Mouse (Mus musculus): Measurements from ENCODE around the gene Gm17655. TPM values are rescaled to one million over a fixed set of nuclear protein-coding genes. Genes with fewer than 3 reads are reported as not detected.
A peak's percentile ranks its signal among the peaks of the same experiment; 100 is the strongest.
"Not testable (repeated sequence)": the region's sequence is repeated elsewhere in the genome, so short reads cannot be mapped to it uniquely, and the experiment has no call there.

The Gm17655 gene
- 3.0 TPM in 2 replicates for polyA plus RNA-seq (2014; fragmentation: Nextera tagmentation; extraction: Ambion mirVana)

- DNase-seq (ENCODE audit: low spot score); H3K4me3 ChIP-seq (ENCODE audit: low read depth, low read length); H3K27me3 ChIP-seq (replicated peaks; ENCODE audit: control insufficient read depth, insufficient read depth, low read length); ATAC-seq (replicated peaks; ENCODE audit: low FRiP score, low TSS enrichment, low read depth); H3K36me3 ChIP-seq (ENCODE audit: control insufficient read depth, insufficient read depth, low read length); H3K4me2 ChIP-seq (ENCODE audit: low read length); H3K9ac ChIP-seq (ENCODE audit: low read length); H3K4me1 ChIP-seq (replicated peaks; ENCODE audit: control insufficient read depth, insufficient read depth, low read length); H3K27ac ChIP-seq (ENCODE audit: low read depth): not testable (repeated sequence)
- WGBS = 70% methylated on average over 2 of the region's 2 CpGs
- H3K9me3 ChIP-seq (ENCODE audit: control insufficient read depth, low read length) = peaks cover 14% of the 10 kb centered on the region
Observed at GRCm38 (mm10) chr5:110072413-110072812, at the start of gene Gm17655. Gm17655 (minus strand) TSS chr5:110072513.

GRCm38 (mm10) chr5:110109991-110110441 is 37.7 kb upstream of the Gm17655 start, which contains the start of gene Zfp605:
Zfp605 (plus strand) TSS chr5:110110092.
- peak within 1 kb of the TSS; percentile 76 for H3K4me3 ChIP-seq (ENCODE audit: low read depth, low read length)
- peak within 1 kb of the TSS; percentile 77 for H3K27ac ChIP-seq (ENCODE audit: low read depth)
- peaks cover 11% of the 10 kb centered on the region for H3K4me1 ChIP-seq (replicated peaks; ENCODE audit: control insufficient read depth, insufficient read depth, low read length)
- H3K9ac ChIP-seq (ENCODE audit: low read length) = peak within 1 kb of the TSS; percentile 50
- peak; percentile 96 for DNase-seq (ENCODE audit: low spot score)
- whole genome bisulfite sequencing = under 1% methylated on average over 12 of the region's 12 CpGs
- no peaks in the 10 kb centered on the region for H3K9me3 ChIP-seq (ENCODE audit: control insufficient read depth, low read length)
- H3K27me3 ChIP-seq (replicated peaks; ENCODE audit: control insufficient read depth, insufficient read depth, low read length) = no peaks in the 10 kb centered on the region
- peak within 1 kb of the TSS; percentile 74 for H3K4me2 ChIP-seq (ENCODE audit: low read length)
- peak; percentile 34 for ATAC-seq (replicated peaks; ENCODE audit: low FRiP score, low TSS enrichment, low read depth)
- peaks cover 32% of the 10 kb centered on the region for H3K36me3 ChIP-seq (ENCODE audit: control insufficient read depth, insufficient read depth, low read length)

- Histone ChIP-seq H3K27ac (ENCODE audit: low read depth) (peak overlapping the region; percentile 98; the same call in 1 of the 2 replicates), H3K36me3 (ENCODE audit: control insufficient read depth, insufficient read depth, low read length) (peaks cover 41% of the 10 kb centered on the region), H3K4me3 (ENCODE audit: low read depth, low read length) (peak overlapping the region; percentile 79), H3K4me2 (ENCODE audit: low read length) (peak overlapping the region; percentile 57), H3K27me3 (replicated peaks; ENCODE audit: control insufficient read depth, insufficient read depth, low read length) (no peaks in the 10 kb centered on the region), H3K4me1 (replicated peaks; ENCODE audit: control insufficient read depth, insufficient read depth, low read length) (peaks cover 11% of the 10 kb centered on the region), H3K9me3 (ENCODE audit: control insufficient read depth, low read length) (no peaks in the 10 kb centered on the region), H3K9ac (ENCODE audit: low read length) (no peak overlapping the region)
- no peak for DNase-seq (ENCODE audit: low spot score)
- ATAC-seq (replicated peaks; ENCODE audit: low FRiP score, low TSS enrichment, low read depth) = no peak
- WGBS = under 1% methylated on average over 7 of the region's 7 CpGs
Observed at GRCm38 (mm10) chr5:110108305-110108628, 36.0 kb upstream of the Gm17655 start.

DNA sequence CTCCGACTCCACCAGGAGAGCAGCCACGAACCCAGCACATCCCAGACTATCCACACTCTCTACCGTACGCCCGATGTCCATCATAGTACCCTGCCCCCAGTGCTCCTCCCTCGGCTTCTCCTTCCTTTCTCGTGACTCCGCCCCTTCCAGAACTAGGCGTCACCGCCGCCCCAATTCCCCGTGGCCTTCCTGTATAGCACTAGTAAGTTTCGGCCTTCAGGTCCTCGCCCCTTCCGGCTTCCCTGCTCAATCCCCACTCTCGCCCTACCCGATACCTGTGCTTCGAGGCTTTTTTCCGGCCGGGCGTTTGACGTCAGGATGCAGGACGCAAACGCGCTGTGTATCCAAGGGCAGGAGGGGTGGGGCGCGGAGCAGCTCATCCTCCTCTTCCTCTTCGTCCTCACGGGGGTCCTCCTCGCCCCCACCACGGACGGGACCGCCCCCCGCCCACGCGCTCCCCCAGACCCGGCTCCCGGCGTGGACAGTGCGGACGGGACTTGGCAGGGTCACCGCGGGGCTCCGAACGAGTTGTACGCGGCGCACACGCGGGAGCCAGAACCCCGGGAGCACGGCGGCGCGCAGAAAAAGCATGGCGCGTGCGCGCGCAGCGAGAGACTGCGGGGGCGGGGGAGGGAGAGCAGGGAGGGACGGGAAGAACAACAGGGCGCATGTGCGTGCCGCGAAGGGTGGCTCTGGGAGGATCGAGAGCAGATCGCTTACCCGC is 35.4 kb upstream of the Gm17655 start, which contains the start of gene Gtpbp6:
Gene Gtpbp6 (minus strand): TSS at position 617 of the 724 bp plus-strand sequence.
- H3K4me3 ChIP-seq (ENCODE audit: low read depth, low read length) = peak within 1 kb of the TSS; percentile 79
- under 1% methylated on average over 69 of the region's 71 CpGs for WGBS
- H3K27me3 ChIP-seq (replicated peaks; ENCODE audit: control insufficient read depth, insufficient read depth, low read length) = no peaks in the 10 kb centered on the region
- H3K27ac ChIP-seq (ENCODE audit: low read depth) = peak within 1 kb of the TSS; percentile 98
- peaks cover 41% of the 10 kb centered on the region for H3K36me3 ChIP-seq (ENCODE audit: control insufficient read depth, insufficient read depth, low read length)
- H3K4me1 ChIP-seq (replicated peaks; ENCODE audit: control insufficient read depth, insufficient read depth, low read length) = peaks cover 11% of the 10 kb centered on the region
- peak; percentile 96 for DNase-seq (ENCODE audit: low spot score)
- peak within 1 kb of the TSS; percentile 84 for H3K9ac ChIP-seq (ENCODE audit: low read length)
- no peaks in the 10 kb centered on the region for H3K9me3 ChIP-seq (ENCODE audit: control insufficient read depth, low read length)
- H3K4me2 ChIP-seq (ENCODE audit: low read length) = peak within 1 kb of the TSS; percentile 57
- peak; percentile 92 for ATAC-seq (replicated peaks; ENCODE audit: low FRiP score, low TSS enrichment, low read depth)

DNA sequence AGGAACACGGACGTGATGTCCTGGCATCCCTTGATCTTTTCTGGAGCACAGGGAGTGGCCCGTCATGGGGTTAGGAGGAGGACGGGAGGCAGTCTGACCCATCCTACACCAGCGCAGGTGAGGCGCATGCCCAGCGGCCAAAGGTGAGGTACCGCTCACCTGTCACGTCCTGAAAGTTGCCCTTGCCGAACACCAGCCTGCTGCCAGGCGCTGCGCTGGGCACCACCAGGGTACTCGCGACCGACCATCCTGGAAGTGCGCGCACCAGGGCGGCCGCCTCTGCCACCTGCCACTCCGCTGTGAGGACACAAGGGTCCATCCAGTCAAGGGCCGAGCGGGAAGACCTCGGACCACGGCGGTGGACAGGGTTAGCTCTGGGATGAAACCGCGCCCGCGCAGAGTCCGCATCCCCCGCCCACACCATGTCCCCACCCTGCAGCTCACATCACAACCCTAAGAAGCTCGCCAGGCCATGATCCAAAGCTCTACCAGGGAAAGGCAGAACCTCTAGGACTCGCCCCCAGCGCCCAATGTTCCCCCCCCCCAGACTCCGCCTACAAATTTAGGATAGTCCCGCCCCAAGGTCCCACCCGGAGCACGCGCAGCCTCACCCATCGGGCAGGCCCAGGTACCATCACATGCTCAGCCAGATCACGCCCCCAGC is 34.7 kb upstream of the Gm17655 start:
- 13% methylated on average over 41 of the region's 41 CpGs for WGBS
- H3K9me3 ChIP-seq (ENCODE audit: control insufficient read depth, low read length) = no peaks in the 10 kb centered on the region
- peak overlapping the region; percentile 98 for H3K27ac ChIP-seq (ENCODE audit: low read depth)
- peak; percentile 74 for DNase-seq (ENCODE audit: low spot score)
- H3K4me1 ChIP-seq (replicated peaks; ENCODE audit: control insufficient read depth, insufficient read depth, low read length) = peaks cover 11% of the 10 kb centered on the region
- peaks cover 37% of the 10 kb centered on the region for H3K36me3 ChIP-seq (ENCODE audit: control insufficient read depth, insufficient read depth, low read length)
- ATAC-seq (replicated peaks; ENCODE audit: low FRiP score, low TSS enrichment, low read depth) = no peak; the same call in 1 of the 2 replicates
- H3K9ac ChIP-seq (ENCODE audit: low read length) = peak overlapping the region; percentile 84
- H3K4me3 ChIP-seq (ENCODE audit: low read depth, low read length) = peak overlapping the region; percentile 79
- peak overlapping the region; percentile 57 for H3K4me2 ChIP-seq (ENCODE audit: low read length)
- no peaks in the 10 kb centered on the region for H3K27me3 ChIP-seq (replicated peaks; ENCODE audit: control insufficient read depth, insufficient read depth, low read length)

GRCm38 (mm10) chr5:110106140-110106871 is 34.0 kb upstream of the Gm17655 start:
- H3K9me3 ChIP-seq (ENCODE audit: control insufficient read depth, low read length) = no peaks in the 10 kb centered on the region

GRCm38 (mm10) chr5:110104616-110105380 is 32.5 kb upstream of the Gm17655 start:
- ATAC-seq (replicated peaks; ENCODE audit: low FRiP score, low TSS enrichment, low read depth) = no peak
- 97% methylated on average over 36 of the region's 36 CpGs for WGBS
- Histone ChIP-seq H3K36me3 (ENCODE audit: control insufficient read depth, insufficient read depth, low read length) (peaks cover 37% of the 10 kb centered on the region), H3K4me2 (ENCODE audit: low read length) (no peak overlapping the region), H3K27me3 (replicated peaks; ENCODE audit: control insufficient read depth, insufficient read depth, low read length) (no peaks in the 10 kb centered on the region; the same call in 1 of the 2 replicates), H3K4me3 (ENCODE audit: low read depth, low read length) (no peak overlapping the region), H3K9me3 (ENCODE audit: control insufficient read depth, low read length) (no peaks in the 10 kb centered on the region), H3K27ac (ENCODE audit: low read depth) (no peak overlapping the region), H3K9ac (ENCODE audit: low read length) (no peak overlapping the region), H3K4me1 (replicated peaks; ENCODE audit: control insufficient read depth, insufficient read depth, low read length) (peaks cover 14% of the 10 kb centered on the region)
- no peak for DNase-seq (ENCODE audit: low spot score)

More at GRCm38 (mm10) chr5:110106140-110106871, 34.0 kb upstream of the Gm17655 start:
- H3K9ac ChIP-seq (ENCODE audit: low read length) = peak overlapping the region; percentile 84
- 95% methylated on average over 26 of the region's 26 CpGs for WGBS
- no peak for DNase-seq (ENCODE audit: low spot score)
- no peak overlapping the region for H3K27ac ChIP-seq (ENCODE audit: low read depth)
- H3K27me3 ChIP-seq (replicated peaks; ENCODE audit: control insufficient read depth, insufficient read depth, low read length) = no peaks in the 10 kb centered on the region; the same call in 1 of the 2 replicates
- H3K4me3 ChIP-seq (ENCODE audit: low read depth, low read length) = peak overlapping the region; percentile 79
- H3K36me3 ChIP-seq (ENCODE audit: control insufficient read depth, insufficient read depth, low read length) = peaks cover 37% of the 10 kb centered on the region
- H3K4me2 ChIP-seq (ENCODE audit: low read length) = peak overlapping the region; percentile 57
- ATAC-seq (replicated peaks; ENCODE audit: low FRiP score, low TSS enrichment, low read depth) = no peak
- H3K4me1 ChIP-seq (replicated peaks; ENCODE audit: control insufficient read depth, insufficient read depth, low read length) = peaks cover 16% of the 10 kb centered on the region

All from intestine, embryonic 14.5 days (tissue).